In genomic region chr6:72694791-72695204, GRCm38 (mm10) we compare ENCODE assay signal across 12 mouse cellular contexts.
DNase-seq lines count a peak whose midpoint lies in the region; ATAC-seq lines count a peak whose summit lies in the region.
"Had no signal": no experiment of that assay in that cellular context is flagged by ENCODE, and none has a peak within 500 bp of the region (broad histone marks: within the 10 kb centered on the region; RNA-seq: fewer than 3 reads in every experiment).

No protein-coding gene starts in this region.

- no peaks in the 10 kb centered on the region for H3K27me3 ChIP-seq in heart, embryonic 11.5 days (ENCODE audit: control insufficient read depth, insufficient read depth, low read length)
- H3K27me3 ChIP-seq in liver, embryonic 15.5 days, result no peaks in the 10 kb centered on the region
- no peaks in the 10 kb centered on the region for H3K27me3 ChIP-seq in liver, embryonic 11.5 days (replicated peaks; ENCODE audit: control insufficient read depth, insufficient read depth, low read length)
- H3K27me3 ChIP-seq in embryonic facial prominence, embryonic 14.5 days (replicated peaks; ENCODE audit: control insufficient read depth, insufficient read depth, low read length), result no peaks in the 10 kb centered on the region
- H3K27me3 ChIP-seq in stomach, embryonic 14.5 days (ENCODE audit: control insufficient read depth, insufficient read depth, low read length), result no peaks in the 10 kb centered on the region
- peaks cover 7% of the 10 kb centered on the region; the same call in 1 of the 2 replicates for H3K27me3 ChIP-seq in midbrain, embryonic 13.5 days

- H3K4me1 ChIP-seq in heart, embryonic 11.5 days (ENCODE audit: control insufficient read depth, insufficient read depth, low read length), result peaks cover 69% of the 10 kb centered on the region
- H3K4me1 ChIP-seq in liver, embryonic 15.5 days (replicated peaks), result peaks cover 23% of the 10 kb centered on the region; the same call in 1 of the 2 replicates
- H3K4me1 ChIP-seq in liver, embryonic 11.5 days (replicated peaks; ENCODE audit: control insufficient read depth, insufficient read depth, low read length), result peaks cover 37% of the 10 kb centered on the region
- peaks cover 78% of the 10 kb centered on the region for H3K4me1 ChIP-seq in embryonic facial prominence, embryonic 14.5 days (ENCODE audit: control insufficient read depth, insufficient read depth, low read length)
- H3K4me1 ChIP-seq in stomach, embryonic 14.5 days (ENCODE audit: control insufficient read depth, insufficient read depth, low read length), result peaks cover 75% of the 10 kb centered on the region
- H3K4me1 ChIP-seq in midbrain, embryonic 13.5 days (replicated peaks), result peaks cover 26% of the 10 kb centered on the region

- DNase-seq in heart, postnatal 4 days, result no peak
- DNase-seq in liver, embryonic 11.5 days (ENCODE audit: low spot score), result no peak
- no peak for DNase-seq in embryonic facial prominence, embryonic 14.5 days (ENCODE audit: low spot score)
- DNase-seq: adrenal gland, postnatal 14 days; cerebellum, adult 11 months; embryo, embryonic 11 days; thymus, postnatal 25 days had no signal

- peak overlapping the region; percentile 22 for H3K4me2 ChIP-seq in heart, embryonic 11.5 days
- no peak overlapping the region for H3K4me2 ChIP-seq in liver, embryonic 15.5 days
- H3K4me2 ChIP-seq in liver, embryonic 11.5 days, result no peak overlapping the region
- H3K4me2 ChIP-seq in embryonic facial prominence, embryonic 14.5 days (ENCODE audit: low read depth, low read length), result 0 out of 2 replicates have a peak overlapping the region, but pooled peaks have one; percentile 1
- no peak overlapping the region for H3K4me2 ChIP-seq in stomach, embryonic 14.5 days (replicated peaks; ENCODE audit: low read depth, low read length)
- no peak overlapping the region for H3K4me2 ChIP-seq in midbrain, embryonic 13.5 days (replicated peaks)
- H3K4me2 ChIP-seq: hindbrain, embryonic 14.5 days had no signal

- WGBS in heart, embryonic 11.5 days (ENCODE audit: insufficient replicate concordance), result 37% methylated on average over 10 of the region's 10 CpGs
- WGBS in liver, embryonic 15.5 days (ENCODE audit: insufficient replicate concordance), result 53% methylated on average over 10 of the region's 10 CpGs
- WGBS in liver, embryonic 11.5 days, result 55% methylated on average over 10 of the region's 10 CpGs
- WGBS in embryonic facial prominence, embryonic 14.5 days, result 51% methylated on average over 10 of the region's 10 CpGs
- WGBS in stomach, embryonic 14.5 days, result 34% methylated on average over 10 of the region's 10 CpGs
- WGBS in midbrain, embryonic 13.5 days, result 83% methylated on average over 10 of the region's 10 CpGs

- H3K9ac ChIP-seq in heart, embryonic 11.5 days (ENCODE audit: low read depth, low read length), result no peak overlapping the region
- no peak overlapping the region for H3K9ac ChIP-seq in liver, embryonic 15.5 days
- H3K9ac ChIP-seq in liver, embryonic 11.5 days (ENCODE audit: low read depth, low read length), result no peak overlapping the region
- 0 out of 2 replicates have a peak overlapping the region, but pooled peaks have one; percentile 10 for H3K9ac ChIP-seq in embryonic facial prominence, embryonic 14.5 days (ENCODE audit: low read depth, low read length)
- H3K9ac ChIP-seq in stomach, embryonic 14.5 days (replicated peaks; ENCODE audit: low read depth, low read length), result no peak overlapping the region
- H3K9ac ChIP-seq in midbrain, embryonic 13.5 days (replicated peaks), result no peak overlapping the region
- H3K9ac ChIP-seq: hindbrain, embryonic 14.5 days had no signal

- no peaks in the 10 kb centered on the region for H3K36me3 ChIP-seq in heart, embryonic 11.5 days (ENCODE audit: control insufficient read depth, insufficient read depth, low read length)
- H3K36me3 ChIP-seq in liver, embryonic 15.5 days (replicated peaks), result no peaks in the 10 kb centered on the region
- no peaks in the 10 kb centered on the region for H3K36me3 ChIP-seq in liver, embryonic 11.5 days (ENCODE audit: control insufficient read depth, insufficient read depth, low read length)
- no peaks in the 10 kb centered on the region for H3K36me3 ChIP-seq in embryonic facial prominence, embryonic 14.5 days (ENCODE audit: control insufficient read depth, insufficient read depth, low read length)
- H3K36me3 ChIP-seq in stomach, embryonic 14.5 days (ENCODE audit: control insufficient read depth, insufficient read depth, low read length), result no peaks in the 10 kb centered on the region
- no peaks in the 10 kb centered on the region for H3K36me3 ChIP-seq in midbrain, embryonic 13.5 days

- no peak for ATAC-seq in heart, embryonic 11.5 days (replicated peaks; ENCODE audit: insufficient number of reproducible peaks, low FRiP score, low TSS enrichment)
- no peak for ATAC-seq in liver, embryonic 15.5 days (ENCODE audit: insufficient read depth)
- ATAC-seq in liver, embryonic 11.5 days (replicated peaks; ENCODE audit: low FRiP score), result no peak
- no peak for ATAC-seq in embryonic facial prominence, embryonic 14.5 days (ENCODE audit: low read depth)
- ATAC-seq in stomach, embryonic 14.5 days (ENCODE audit: insufficient number of reproducible peaks, insufficient read depth, low FRiP score, low read depth), result no peak
- ATAC-seq in midbrain, embryonic 13.5 days, result no peak

- no peaks in the 10 kb centered on the region for H3K9me3 ChIP-seq in heart, embryonic 11.5 days (replicated peaks; ENCODE audit: control insufficient read depth, low read length)
- H3K9me3 ChIP-seq in liver, embryonic 15.5 days (replicated peaks), result no peaks in the 10 kb centered on the region
- H3K9me3 ChIP-seq in liver, embryonic 11.5 days (ENCODE audit: control insufficient read depth, low read length), result no peaks in the 10 kb centered on the region
- H3K9me3 ChIP-seq in embryonic facial prominence, embryonic 14.5 days (ENCODE audit: control insufficient read depth, low read length), result no peaks in the 10 kb centered on the region
- H3K9me3 ChIP-seq in stomach, embryonic 14.5 days (ENCODE audit: control insufficient read depth, low read depth, low read length), result no peaks in the 10 kb centered on the region
- no peaks in the 10 kb centered on the region for H3K9me3 ChIP-seq in midbrain, embryonic 13.5 days

- no peak overlapping the region for H3K4me3 ChIP-seq in heart, embryonic 11.5 days (ENCODE audit: low read depth, low read length)
- H3K4me3 ChIP-seq in liver, embryonic 15.5 days (replicated peaks), result no peak overlapping the region
- no peak overlapping the region for H3K4me3 ChIP-seq in liver, embryonic 11.5 days (ENCODE audit: low read depth, low read length)
- no peak overlapping the region for H3K4me3 ChIP-seq in embryonic facial prominence, embryonic 14.5 days (ENCODE audit: low read depth, low read length)
- H3K4me3 ChIP-seq in stomach, embryonic 14.5 days (ENCODE audit: low read depth, low read length), result no peak overlapping the region
- H3K4me3 ChIP-seq in midbrain, embryonic 13.5 days (replicated peaks), result no peak overlapping the region

- peak overlapping the region; percentile 35; the same call in 1 of the 2 replicates for H3K27ac ChIP-seq in heart, embryonic 11.5 days (ENCODE audit: low read depth, low read length)
- 0 out of 2 replicates have a peak overlapping the region, but pooled peaks have one; percentile 38 for H3K27ac ChIP-seq in liver, embryonic 15.5 days (replicated peaks)
- H3K27ac ChIP-seq in liver, embryonic 11.5 days (ENCODE audit: low read depth, low read length), result no peak overlapping the region
- peak overlapping the region; percentile 77 for H3K27ac ChIP-seq in embryonic facial prominence, embryonic 14.5 days (replicated peaks; ENCODE audit: low read depth, low read length)
- peak overlapping the region; percentile 36; the same call in 1 of the 2 replicates for H3K27ac ChIP-seq in stomach, embryonic 14.5 days (ENCODE audit: low read length)
- no peak overlapping the region for H3K27ac ChIP-seq in midbrain, embryonic 13.5 days
- H3K27ac ChIP-seq: hindbrain, embryonic 14.5 days had no signal

Comparison
In these comparisons a context has a peak if more than half of its experiments do, and no peak if none do; other contexts are left out.
1. H3K27ac ChIP-seq: peak in heart, embryonic 11.5 days (single experiment), liver, embryonic 15.5 days (single experiment), embryonic facial prominence, embryonic 14.5 days (single experiment) and stomach, embryonic 14.5 days (single experiment); none in liver, embryonic 11.5 days (single experiment) and midbrain, embryonic 13.5 days (single experiment).
2. H3K4me2 ChIP-seq: peak in heart, embryonic 11.5 days (single experiment) and embryonic facial prominence, embryonic 14.5 days (single experiment); none in liver, embryonic 15.5 days (single experiment), liver, embryonic 11.5 days (single experiment), stomach, embryonic 14.5 days (single experiment) and midbrain, embryonic 13.5 days (single experiment).